Mouse (Mus musculus) retina, postnatal 7 days (tissue): Measurements from ENCODE around the gene Vmn1r194.
"Not testable (repeated sequence)": the region's sequence is repeated elsewhere in the genome, so short reads cannot be mapped to it uniquely, and the experiment has no call there.

Source experiments
- DNase-seq: peaks from one replicate; pipeline ENCODE4 v3.0.0-alpha.2; 2012; ENCODE audit warnings: low read depth, low spot score

Vmn1r194 gene

GRCm38 (mm10) chr13:22243915-22244314 is at the start of gene Vmn1r194:
TSS of gene Vmn1r194 (plus strand) at chr13:22244215.
- DNase-seq: no peak

GRCm38 (mm10) chr13:22223060-22223459 is 21.0 kb upstream of the Vmn1r194 start, which contains the start of gene Vmn1r193:
TSS of gene Vmn1r193 (minus strand) at chr13:22223160.
- not testable (repeated sequence) for DNase-seq

GRCm38 (mm10) chr13:22270222-22270621 is 26.2 kb downstream of the Vmn1r194 start, which contains the start of gene Vmn1r195:
TSS of gene Vmn1r195 (plus strand) at chr13:22270522.
- not testable (repeated sequence) for DNase-seq

- DNase-seq: no peak
Observed at GRCm38 (mm10) chr13:22271721-22272120, 27.7 kb downstream of the Vmn1r194 start.

GRCm38 (mm10) chr13:22284578-22284977 is 40.6 kb downstream of the Vmn1r194 start:
- no peak for DNase-seq

GRCm38 (mm10) chr13:22289620-22290019 is 45.6 kb downstream of the Vmn1r194 start, which contains the start of gene Vmn1r196:
TSS of gene Vmn1r196 (plus strand) at chr13:22289920.
- no peak for DNase-seq
